Mouse (Mus musculus) kidney, adult 2 months (tissue): ENCODE measurements around the gene Isg15.

ENCODE experiments used
- CTCF ChIP-seq: fragments of 200-500 bp; conservative IDR thresholded peaks from 2 replicates; pipeline ENCODE4 v1.5.1; 2011; ENCODE audit warnings: low read depth, mild to moderate bottlenecking, control low read depth, low read length, moderate library complexity, mixed read lengths; ENCODE audit not compliant: insufficient read depth, insufficient read length
- POLR2A ChIP-seq: fragments of 200-500 bp; IDR thresholded peaks from one replicate; pipeline ENCODE4 v1.6.1; 2011; ENCODE audit warnings: low read depth, low read length, control low read depth

- TF ChIP-seq CTCF (no peak), POLR2A (peak; percentile 57)
Measured at GRCm38 (mm10) chr4:156235808-156236533, 35.4 kb upstream of the Isg15 start, which contains the start of gene Noc2l.
